Mouse (Mus musculus) C2C12 (cell line): ENCODE data around the gene Gpr18.

ENCODE experiments used
- CEBPB ChIP-seq: IDR thresholded peaks from one replicate; pipeline ENCODE4 v1.6.1; 2011; ENCODE audit warnings: low read depth, mild to moderate bottlenecking, control low read depth, moderate library complexity
- CTCF ChIP-seq: IDR thresholded peaks from one replicate; pipeline ENCODE4 v1.5.1; 2011; ENCODE audit not compliant: control insufficient read depth, insufficient read depth, insufficient read length
- FOSL1 ChIP-seq: IDR thresholded peaks from one replicate; pipeline ENCODE4 v1.8.0; 2011; ENCODE audit warnings: mild to moderate bottlenecking, low read length; ENCODE audit not compliant: poor library complexity, insufficient read depth, severe bottlenecking
- MAX ChIP-seq: IDR thresholded peaks from one replicate; pipeline ENCODE4 v1.6.1; 2011; ENCODE audit warnings: mild to moderate bottlenecking, control low read depth
- MYOG ChIP-seq: IDR thresholded peaks from one replicate; pipeline ENCODE4 v1.6.1; 2011; ENCODE audit not compliant: control insufficient read depth, insufficient read length; ENCODE audit errors: extremely low read depth
- USF1 ChIP-seq: IDR thresholded peaks from one replicate; pipeline ENCODE4 v1.6.1; 2011; ENCODE audit warnings: low read depth, mild to moderate bottlenecking, control low read depth, moderate library complexity

GRCm38 (mm10) chr14:121894511-121895135 is 21.0 kb downstream of the Gpr18 start:
- TF ChIP-seq MYOG (no peak), CTCF (no peak), MAX (no peak), FOSL1 (no peak), USF1 (no peak), CEBPB (no peak)
